Mouse (Mus musculus) WW6 (cell line): ENCODE data around the gene Bmp8b.
"Not testable (repeated sequence)": the region's sequence is repeated elsewhere in the genome, so short reads cannot be mapped to it uniquely, and the experiment has no call there.

Experiments used
- DNase-seq: peaks from one replicate; pipeline ENCODE4 v3.0.0-alpha.2; 2013; ENCODE audit warnings: low read depth, low spot score

Gene Bmp8b

GRCm38 (mm10) chr4:123104651-123105450 is at the start of gene Bmp8b:
Bmp8b (plus strand) TSS chr4:123105165.
- DNase-seq: peak; percentile 39

GRCm38 (mm10) chr4:123056560-123057109 is 48.3 kb upstream of the Bmp8b start:
- no peak for DNase-seq

GRCm38 (mm10) chr4:123057957-123058356 is 47.0 kb upstream of the Bmp8b start:
- no peak for DNase-seq

GRCm38 (mm10) chr4:123061744-123062143 is 43.2 kb upstream of the Bmp8b start:
- no peak for DNase-seq

GRCm38 (mm10) chr4:123068646-123069045 is 36.3 kb upstream of the Bmp8b start:
- no peak for DNase-seq

GRCm38 (mm10) chr4:123071266-123071966 is 33.5 kb upstream of the Bmp8b start:
- DNase-seq: no peak

- DNase-seq: no peak
Observed at GRCm38 (mm10) chr4:123076928-123077327, 28.0 kb upstream of the Bmp8b start.

- no peak for DNase-seq
Observed at GRCm38 (mm10) chr4:123078231-123078630, 26.7 kb upstream of the Bmp8b start.

GRCm38 (mm10) chr4:123080791-123081190 is 24.2 kb upstream of the Bmp8b start:
- no peak for DNase-seq

GRCm38 (mm10) chr4:123082283-123083163 is 22.4 kb upstream of the Bmp8b start:
- DNase-seq: no peak

- no peak for DNase-seq
Observed at GRCm38 (mm10) chr4:123083323-123083902, 21.6 kb upstream of the Bmp8b start.

GRCm38 (mm10) chr4:123085290-123085689 is 19.7 kb upstream of the Bmp8b start:
- DNase-seq: no peak

- DNase-seq: no peak
Observed at GRCm38 (mm10) chr4:123086381-123086780, 18.6 kb upstream of the Bmp8b start.

GRCm38 (mm10) chr4:123092621-123093020 is 12.3 kb upstream of the Bmp8b start:
- no peak for DNase-seq

- DNase-seq: no peak
Observed at GRCm38 (mm10) chr4:123093064-123093776, 11.7 kb upstream of the Bmp8b start.

GRCm38 (mm10) chr4:123093869-123094268 is 11.1 kb upstream of the Bmp8b start:
- DNase-seq: no peak

GRCm38 (mm10) chr4:123105451-123105790 is 456 bp downstream of the Bmp8b start:
- no peak for DNase-seq

GRCm38 (mm10) chr4:123105929-123106328 is 964 bp downstream of the Bmp8b start:
- not testable (repeated sequence) for DNase-seq

- DNase-seq: no peak
Observed at GRCm38 (mm10) chr4:123106864-123107263, 1.9 kb downstream of the Bmp8b start.

GRCm38 (mm10) chr4:123108056-123108455 is 3.1 kb downstream of the Bmp8b start:
- DNase-seq: no peak

GRCm38 (mm10) chr4:123110751-123111150 is 5.8 kb downstream of the Bmp8b start:
- DNase-seq: no peak
